Mouse (Mus musculus) cerebellum, adult (tissue): Measurements from ENCODE around the gene Uba7.
"Not testable (repeated sequence)": the region's sequence is repeated elsewhere in the genome, so short reads cannot be mapped to it uniquely, and the experiment has no call there.

Experiments
- ATAC-seq: cut with Nextera tagmentation; 2 replicates; pipeline ENCODE4 v1.9.2; 2017; ENCODE audit warnings: mild to moderate bottlenecking, moderate library complexity, mixed read lengths; ENCODE audit not compliant: insufficient number of reproducible peaks, low FRiP score, low TSS enrichment

Uba7 gene

DNA sequence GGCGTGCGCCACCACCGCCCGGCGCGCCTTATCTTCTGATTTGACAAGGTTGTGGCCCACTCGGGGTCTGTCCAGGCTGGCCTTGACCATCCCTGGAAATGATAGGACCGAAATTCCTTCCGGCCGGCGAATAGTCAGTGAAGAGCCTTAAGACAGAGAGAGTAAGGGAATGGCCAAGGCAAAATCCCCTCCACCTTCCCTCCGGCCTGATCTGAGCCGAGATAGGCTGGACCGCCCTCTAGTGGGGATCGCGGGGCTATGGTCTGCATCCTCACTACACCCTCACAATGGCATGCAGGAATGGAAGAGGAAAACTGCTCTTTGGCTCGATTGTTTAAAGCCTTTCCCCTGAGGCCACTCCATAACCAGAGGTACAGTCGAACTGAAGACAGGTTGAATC is 11.1 kb downstream of the Uba7 start:
- ATAC-seq, result peak; percentile 76; the same call in 1 of the 2 replicates

GRCm38 (mm10) chr9:107987950-107988349 is 12.6 kb downstream of the Uba7 start:
- ATAC-seq, result no peak

- no peak for ATAC-seq
These were observed 16.9 kb downstream of the Uba7 start, which contains the start of gene Cdhr4 for GRCm38 (mm10) chr9:107992197-107992596. Gene Cdhr4 (plus strand): TSS chr9:107992497.

- ATAC-seq, result no peak
These were observed 17.7 kb downstream of the Uba7 start for GRCm38 (mm10) chr9:107993013-107993412.

DNA sequence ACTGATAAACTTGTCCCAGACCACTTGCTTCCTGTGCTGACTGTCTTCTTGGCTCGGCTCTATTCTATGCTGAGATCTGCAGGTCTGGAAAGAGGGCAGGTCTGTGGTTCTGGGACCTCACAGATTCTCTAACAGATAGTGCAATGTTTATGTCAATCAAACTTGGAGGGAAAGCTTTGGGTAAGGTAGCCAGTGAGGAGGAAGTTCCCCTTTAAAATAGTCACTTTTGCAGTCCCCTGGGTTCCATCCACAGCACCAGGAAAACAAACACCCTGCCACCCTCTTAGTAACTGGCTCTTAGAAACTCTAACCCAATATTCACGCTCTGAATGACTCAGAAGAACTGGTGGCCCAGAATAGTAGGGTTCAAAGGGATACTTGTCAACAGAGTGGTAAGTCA is 19.2 kb downstream of the Uba7 start:
- ATAC-seq, result no peak

- ATAC-seq, result no peak
These were observed 20.2 kb downstream of the Uba7 start for GRCm38 (mm10) chr9:107995513-107995912.

- no peak for ATAC-seq
These were observed 20.7 kb downstream of the Uba7 start, which contains the start of gene Gm20662 for GRCm38 (mm10) chr9:107996049-107996448. Gene Gm20662 (plus strand): TSS chr9:107996349.

DNA sequence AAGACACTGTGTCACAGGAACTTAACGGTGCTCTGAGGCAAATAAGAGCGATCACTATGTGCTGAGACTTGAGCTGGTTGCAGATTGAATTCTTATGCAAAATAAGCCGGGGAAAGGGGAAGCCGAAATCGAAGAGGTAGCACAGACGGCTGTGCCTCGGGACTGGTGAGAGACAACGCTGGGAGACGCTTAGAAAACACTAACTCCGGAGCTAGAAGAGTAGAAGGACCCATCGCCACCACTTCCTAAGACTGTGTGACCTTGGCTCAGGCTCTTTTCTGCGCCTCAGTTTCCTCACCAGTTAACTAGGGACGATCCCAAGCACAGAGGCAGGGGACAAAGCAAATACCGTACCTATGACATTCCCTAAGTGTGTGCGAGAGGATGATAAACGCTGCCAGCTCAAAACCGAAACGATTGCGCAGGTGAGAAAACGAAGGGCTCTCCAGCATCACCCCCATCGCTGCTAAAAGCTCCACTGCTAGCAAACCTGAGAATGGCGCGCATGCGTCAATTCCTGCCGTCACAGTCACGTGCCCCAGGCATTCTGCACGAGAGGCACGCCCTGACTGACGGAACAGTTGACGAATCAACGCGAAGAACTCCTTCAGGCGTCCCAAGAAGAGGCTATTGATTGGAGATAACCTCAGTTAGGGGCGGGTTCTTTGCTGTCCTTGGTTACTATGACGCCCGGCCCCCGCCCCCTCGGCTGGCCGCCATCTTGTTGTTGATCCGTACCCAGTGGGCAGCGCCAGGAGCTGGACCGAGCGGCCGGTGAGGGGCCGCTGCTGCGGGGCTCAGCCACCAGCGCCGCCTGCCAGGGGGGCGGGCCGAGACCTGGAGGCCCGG is 26.8 kb downstream of the Uba7 start, which contains the start of gene Ip6k1:
Gene Ip6k1 (plus strand): TSS at position 580 of the 849 bp plus-strand sequence.
- ATAC-seq, result peak; percentile 99

DNA sequence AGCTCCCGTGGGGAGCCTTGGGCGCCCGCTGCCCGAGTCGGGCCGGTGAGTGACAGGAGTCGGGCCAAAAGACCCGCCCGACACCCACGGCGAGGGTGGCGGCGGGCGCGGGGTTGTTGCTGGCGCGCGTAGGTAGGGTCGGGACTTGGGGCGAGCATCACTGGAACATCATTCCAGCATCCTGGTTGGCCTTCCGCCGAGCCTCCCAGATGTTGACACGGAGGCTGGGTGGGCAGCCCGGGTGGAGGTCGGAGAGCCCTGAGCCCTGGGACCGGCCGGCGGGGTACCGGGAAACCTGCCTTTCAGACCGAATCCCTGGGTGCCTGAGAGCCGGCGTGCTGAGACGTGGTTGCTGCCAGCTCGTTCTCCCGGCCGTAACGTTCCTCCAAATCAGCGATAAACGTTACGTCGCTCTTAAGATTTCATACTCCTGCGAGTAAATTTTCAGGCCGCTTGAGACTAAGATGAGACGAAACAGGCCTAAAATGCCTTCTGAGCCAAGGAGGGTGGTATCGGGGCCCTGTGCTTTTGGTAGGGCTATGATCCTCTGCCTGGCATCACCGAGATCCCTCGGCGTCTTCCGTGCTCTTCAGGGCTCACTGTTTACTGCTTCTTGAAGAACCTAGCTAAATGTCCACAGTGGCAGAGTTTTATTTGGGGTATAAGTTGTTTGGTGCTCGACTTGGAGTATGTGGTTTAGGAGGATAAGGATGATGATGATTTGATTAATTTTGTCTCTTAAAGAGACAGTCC is 27.6 kb downstream of the Uba7 start:
- ATAC-seq, result no peak

- ATAC-seq, result no peak
These were observed 28.2 kb downstream of the Uba7 start for GRCm38 (mm10) chr9:108003531-108003890.

DNA sequence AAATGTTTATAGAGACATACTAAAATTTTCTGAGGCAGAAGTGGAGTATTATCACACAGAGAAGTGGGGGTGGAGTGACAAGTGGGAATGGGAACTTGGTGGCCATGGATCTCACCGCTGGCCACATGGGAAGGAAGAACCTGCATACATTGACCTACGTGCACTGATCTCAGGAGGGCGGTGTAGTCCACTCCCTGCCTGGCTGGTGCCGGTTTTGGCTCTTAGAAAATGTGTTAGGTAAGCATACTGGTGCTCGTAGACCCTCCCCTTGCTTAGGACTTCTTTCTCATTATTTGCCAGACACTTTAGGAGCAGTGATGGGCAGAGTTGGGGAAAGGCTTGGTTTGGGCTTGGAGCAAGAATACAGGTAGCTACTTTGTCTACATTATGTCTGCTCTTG is 32.7 kb downstream of the Uba7 start:
- ATAC-seq, result no peak

- no peak for ATAC-seq
These were observed 35.1 kb downstream of the Uba7 start for GRCm38 (mm10) chr9:108010385-108010784.

DNA sequence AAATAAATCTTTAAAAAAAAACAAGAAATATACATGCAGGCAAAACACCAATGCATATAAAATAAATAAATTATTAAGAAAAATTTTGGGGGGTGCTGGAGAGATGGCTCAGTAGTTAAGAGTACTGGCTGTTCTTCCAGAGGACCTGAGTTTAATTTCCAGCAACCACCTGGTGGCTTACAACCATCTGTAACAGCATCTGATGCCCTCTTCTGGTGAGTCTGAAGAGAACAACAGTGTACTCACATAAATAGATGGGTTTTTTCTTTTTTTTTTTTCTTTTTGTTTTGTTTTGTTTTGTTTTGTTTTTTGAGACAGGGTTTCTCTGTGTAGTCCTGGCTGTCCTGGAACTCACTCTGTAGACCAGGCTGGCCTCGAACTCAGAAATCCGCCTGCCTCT is 38.3 kb downstream of the Uba7 start:
- ATAC-seq, result not testable (repeated sequence)

GRCm38 (mm10) chr9:108017127-108017526 is 41.8 kb downstream of the Uba7 start:
- no peak for ATAC-seq

- no peak for ATAC-seq
These were observed 45.4 kb downstream of the Uba7 start for GRCm38 (mm10) chr9:108020741-108021140.

- ATAC-seq, result no peak
These were observed 47.9 kb downstream of the Uba7 start for GRCm38 (mm10) chr9:108023216-108023615.

DNA sequence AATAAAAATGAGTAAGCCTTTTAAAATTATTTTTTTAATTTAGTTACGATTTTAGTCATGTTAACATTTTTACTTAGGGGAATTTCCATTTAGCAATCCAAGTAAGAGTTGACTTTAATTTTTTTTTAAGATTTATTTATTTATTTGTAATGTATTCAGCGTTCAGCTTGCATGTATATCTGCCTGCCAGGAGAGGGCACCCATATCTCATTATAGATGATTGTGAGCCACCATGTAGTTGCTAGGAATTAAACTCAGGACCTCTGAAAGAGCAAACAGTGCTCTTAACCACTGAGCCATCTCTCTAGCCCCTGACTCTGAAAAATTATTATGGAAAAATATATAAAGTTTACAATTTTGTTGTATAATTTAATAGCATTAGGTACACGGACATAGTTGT is 51.3 kb downstream of the Uba7 start:
- ATAC-seq, result no peak

DNA sequence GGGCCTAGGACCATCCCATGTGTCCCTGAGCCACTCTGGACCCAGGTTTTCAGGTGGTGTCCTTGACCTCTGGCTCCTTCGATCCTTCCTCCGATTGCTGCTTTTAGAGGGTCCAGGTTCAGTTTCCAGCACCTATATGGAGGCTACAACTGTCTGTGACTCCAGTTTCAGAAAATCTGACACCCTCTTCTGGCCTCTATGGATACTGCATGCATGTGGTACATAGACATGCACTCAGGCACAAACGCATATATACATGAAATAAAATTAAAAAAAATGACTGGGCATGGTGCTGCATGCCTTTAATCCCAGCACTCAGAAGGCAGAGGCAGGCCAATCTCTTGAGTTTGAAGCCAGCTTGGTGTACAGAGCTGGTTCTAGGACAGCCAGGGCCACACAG is 52.6 kb downstream of the Uba7 start:
- ATAC-seq, result no peak

DNA sequence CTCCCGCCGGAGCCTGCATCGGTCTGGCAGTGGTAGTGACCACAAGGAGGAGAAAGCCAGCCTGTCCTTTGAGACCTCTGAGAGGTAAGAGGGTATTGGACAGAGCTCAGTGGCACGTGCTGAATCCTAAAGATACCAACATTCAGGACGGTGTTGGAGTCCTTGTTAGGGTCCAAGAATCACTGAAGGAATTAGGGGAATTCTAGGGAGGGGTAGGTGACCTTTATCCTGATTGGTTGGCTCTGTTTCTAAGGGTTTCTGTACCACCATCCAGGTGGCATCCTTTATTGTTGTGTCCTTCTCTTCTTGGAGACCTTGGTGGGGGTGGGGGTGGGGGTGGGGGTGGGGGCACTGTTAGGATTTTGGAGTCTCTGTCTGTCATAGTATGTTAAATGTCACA is 56.8 kb downstream of the Uba7 start:
- no peak for ATAC-seq
